15 mouse cellular contexts compared by ENCODE assay signal in the genomic region with DNA sequence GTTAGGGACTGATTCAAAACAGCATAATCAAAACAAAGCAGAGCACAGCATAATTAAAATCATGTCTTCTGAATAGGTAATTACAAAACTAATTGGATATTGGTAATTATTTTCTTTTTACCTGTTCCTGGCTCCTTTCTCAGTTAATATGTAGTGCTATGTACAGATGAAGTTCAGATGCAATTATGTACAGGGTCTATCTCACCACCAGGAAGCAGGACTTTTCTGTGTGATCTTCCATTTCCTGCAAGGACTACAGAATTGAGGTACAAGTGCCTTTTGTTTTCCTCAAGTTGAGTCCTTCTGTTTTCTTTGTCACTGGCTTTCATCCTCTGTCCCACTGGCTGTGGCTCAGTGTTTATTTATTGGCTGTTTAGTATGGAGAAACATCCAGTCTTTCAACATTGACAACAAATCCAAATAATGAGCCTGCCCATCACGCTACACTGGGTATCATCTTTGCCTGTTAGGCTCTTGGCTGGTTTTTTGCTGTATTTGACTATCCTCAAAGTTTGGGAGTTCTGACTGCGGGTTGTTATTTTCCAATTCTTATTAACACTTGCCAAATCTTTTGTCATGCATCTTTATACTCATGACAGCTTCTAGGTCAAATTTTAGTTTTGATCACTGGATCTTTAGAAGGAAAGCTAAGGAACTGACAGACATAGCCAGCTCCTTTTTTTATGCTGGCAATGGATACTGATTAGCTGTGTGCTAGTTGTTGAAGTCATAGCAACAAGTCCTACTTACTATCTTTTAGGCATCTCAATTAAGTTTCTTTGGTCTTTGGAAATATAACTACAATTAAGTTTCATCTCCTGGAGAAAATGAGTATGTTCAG.
DNase-seq lines count a peak whose midpoint lies in the region.
"Had no signal": no experiment of that assay in that cellular context is flagged by ENCODE, and none has a peak within 500 bp of the region (broad histone marks: within the 10 kb centered on the region; RNA-seq: fewer than 3 reads in every experiment).

No protein-coding gene starts in this region.

- peak; percentile 22 for DNase-seq in cerebellum, adult 9-11 months
- DNase-seq in cerebellum, postnatal 4 days (ENCODE audit: low spot score in 2 of 2): no peak
- DNase-seq in layer of hippocampus, adult 11-12 months (ENCODE audit: low spot score): peak; percentile 20
- no peak for DNase-seq in layer of hippocampus, postnatal 25 days (ENCODE audit: extremely low spot score in 1 of 2, low spot score in 1 of 2)
- DNase-seq in right cerebral cortex, postnatal 10 days (ENCODE audit: low spot score in 2 of 2): peak; percentile 26 to 35
- no peak for DNase-seq in right cerebral cortex, adult 2 months (ENCODE audit: low spot score in 2 of 2)
- DNase-seq in layer of hippocampus, adult 9-11 months: peak; percentile 44
- DNase-seq in thymus, adult 18-20 months: no peak
- DNase-seq: adrenal gland, postnatal 36 days; gastrocnemius, postnatal 36 days; heart, adult 2 months; heart, postnatal 14 days; kidney, postnatal 36 days; lung, embryonic 14.5 days; midbrain, embryonic 14.5 days had no signal

Comparison
In these comparisons a context has a peak if more than half of its experiments do, and no peak if none do; other contexts are left out.
1. DNase-seq: peak in cerebellum, adult 9-11 months (single experiment), layer of hippocampus, adult 11-12 months (single experiment), right cerebral cortex, postnatal 10 days (2 of 2) and layer of hippocampus, adult 9-11 months (single experiment); none in cerebellum, postnatal 4 days (0 of 2), layer of hippocampus, postnatal 25 days (0 of 2), right cerebral cortex, adult 2 months (0 of 2) and thymus, adult 18-20 months (0 of 2).